Mouse (Mus musculus): Measurements from ENCODE around the gene Rb1. TPM values are rescaled to one million over a fixed set of nuclear protein-coding genes. Genes with fewer than 3 reads are reported as not detected.

The Rb1 gene
- polyA plus RNA-seq, 1 experiment: 14.2 TPM

GRCm38 (mm10) chr14:73181144-73181543 lies 144.5 kb downstream of the Rb1 start:
- TF ChIP-seq E2F4 (IDR thresholded peaks at IDR 0.05; ENCODE audit: insufficient read depth) (no peak), POLR2AphosphoS2 (IDR thresholded peaks at IDR 0.05; ENCODE audit: insufficient read length, low read depth) (peak; percentile 9), TCF12 (IDR thresholded peaks at IDR 0.05; ENCODE audit: insufficient read depth, poor library complexity, severe bottlenecking) (no peak)
- H3K36me3 ChIP-seq (ENCODE audit: control insufficient read depth, insufficient read depth): peaks cover 23% of the 10 kb centered on the region
- no peaks in the 10 kb centered on the region for H3K79me2 ChIP-seq (ENCODE audit: control insufficient read depth, insufficient read depth)
- no peak overlapping the region for H3ac ChIP-seq (ENCODE audit: control insufficient read depth, insufficient read length)
- no peak overlapping the region for H3K4me3 ChIP-seq
- H3K27me3 ChIP-seq (ENCODE audit: control insufficient read depth, insufficient read depth, insufficient read length): no peaks in the 10 kb centered on the region
- H3K4me2 ChIP-seq (ENCODE audit: low read depth): no peak overlapping the region

- Histone ChIP-seq H3K79me2 (ENCODE audit: control insufficient read depth, insufficient read depth) (no peaks in the 10 kb centered on the region), H3K36me3 (ENCODE audit: control insufficient read depth, insufficient read depth) (peaks cover 22% of the 10 kb centered on the region), H3K27me3 (ENCODE audit: control insufficient read depth, insufficient read depth, insufficient read length) (no peaks in the 10 kb centered on the region), H3K4me2 (ENCODE audit: low read depth) (no peak overlapping the region), H3ac (ENCODE audit: control insufficient read depth, insufficient read length) (no peak overlapping the region), H3K4me3 (no peak overlapping the region)
- TF ChIP-seq USF1 (IDR thresholded peaks at IDR 0.05; ENCODE audit: low read depth) (no peak), CEBPB (IDR thresholded peaks at IDR 0.05; ENCODE audit: insufficient read depth, poor library complexity, severe bottlenecking) (no peak), SRF (IDR thresholded peaks at IDR 0.05; ENCODE audit: control insufficient read depth, insufficient read length, low read depth) (no peak), MAX (IDR thresholded peaks at IDR 0.05; ENCODE audit: low read depth) (no peak), MYOG (IDR thresholded peaks at IDR 0.05; ENCODE audit: control insufficient read depth in 1 of 3, insufficient read depth in 1 of 3, insufficient read length in 2 of 3, low read depth in 2 of 3) (no peak), REST (IDR thresholded peaks at IDR 0.05; ENCODE audit: insufficient read depth, insufficient read length) (no peak), MYOD1 (IDR thresholded peaks at IDR 0.05; ENCODE audit: control insufficient read depth in 1 of 3, insufficient read length in 2 of 3, low read depth in 2 of 3) (no peak), POLR2AphosphoS2 (IDR thresholded peaks at IDR 0.05; ENCODE audit: insufficient read length, low read depth) (no peak), TCF3 (IDR thresholded peaks at IDR 0.05; ENCODE audit: insufficient read length, low read depth) (no peak), TCF12 (IDR thresholded peaks at IDR 0.05; ENCODE audit: insufficient read depth, poor library complexity, severe bottlenecking) (no peak), E2F4 (IDR thresholded peaks at IDR 0.05; ENCODE audit: insufficient read depth) (no peak), POLR2A (IDR thresholded peaks at IDR 0.05; ENCODE audit: insufficient read length, low read depth) (no peak)
Observed at GRCm38 (mm10) chr14:73180671-73181070, 145.0 kb downstream of the Rb1 start.

- H3ac ChIP-seq (ENCODE audit: control insufficient read depth, insufficient read length): no peak overlapping the region
- no peak overlapping the region for H3K4me3 ChIP-seq
- no peak for TF ChIP-seq REST (IDR thresholded peaks at IDR 0.05; ENCODE audit: insufficient read depth, insufficient read length)
- no peak for TF ChIP-seq MYOD1 (IDR thresholded peaks at IDR 0.05; ENCODE audit: control insufficient read depth in 1 of 3, insufficient read length in 2 of 3, low read depth in 2 of 3)
- no peak for TF ChIP-seq MYOG (IDR thresholded peaks at IDR 0.05; ENCODE audit: control insufficient read depth in 1 of 3, insufficient read depth in 1 of 3, insufficient read length in 2 of 3, low read depth in 2 of 3)
- TF ChIP-seq USF1 (IDR thresholded peaks at IDR 0.05; ENCODE audit: low read depth): no peak
- no peak for TF ChIP-seq TCF3 (IDR thresholded peaks at IDR 0.05; ENCODE audit: insufficient read length, low read depth)
- TF ChIP-seq E2F4 (IDR thresholded peaks at IDR 0.05; ENCODE audit: insufficient read depth): no peak
- no peak for TF ChIP-seq MAX (IDR thresholded peaks at IDR 0.05; ENCODE audit: low read depth)
- no peak for TF ChIP-seq POLR2AphosphoS2 (IDR thresholded peaks at IDR 0.05; ENCODE audit: insufficient read length, low read depth)
- no peak for TF ChIP-seq TCF12 (IDR thresholded peaks at IDR 0.05; ENCODE audit: insufficient read depth, poor library complexity, severe bottlenecking)
- TF ChIP-seq SRF (IDR thresholded peaks at IDR 0.05; ENCODE audit: control insufficient read depth, insufficient read length, low read depth): no peak
- TF ChIP-seq POLR2A (IDR thresholded peaks at IDR 0.05; ENCODE audit: insufficient read length, low read depth): no peak
- no peak for TF ChIP-seq CEBPB (IDR thresholded peaks at IDR 0.05; ENCODE audit: insufficient read depth, poor library complexity, severe bottlenecking)
- peaks cover 10% of the 10 kb centered on the region for H3K36me3 ChIP-seq (ENCODE audit: control insufficient read depth, insufficient read depth)
- H3K27me3 ChIP-seq (ENCODE audit: control insufficient read depth, insufficient read depth, insufficient read length): no peaks in the 10 kb centered on the region
- H3K4me2 ChIP-seq (ENCODE audit: low read depth): no peak overlapping the region
- no peaks in the 10 kb centered on the region for H3K79me2 ChIP-seq (ENCODE audit: control insufficient read depth, insufficient read depth)
Observed at GRCm38 (mm10) chr14:73179221-73179681, 146.4 kb downstream of the Rb1 start.

- H3ac ChIP-seq (ENCODE audit: control insufficient read depth, insufficient read length): no peak overlapping the region
- no peaks in the 10 kb centered on the region for H3K27me3 ChIP-seq (ENCODE audit: control insufficient read depth, insufficient read depth, insufficient read length)
- TF ChIP-seq REST (IDR thresholded peaks at IDR 0.05; ENCODE audit: insufficient read depth, insufficient read length): no peak
- no peak for TF ChIP-seq USF1 (IDR thresholded peaks at IDR 0.05; ENCODE audit: low read depth)
- no peak for TF ChIP-seq MYOG (IDR thresholded peaks at IDR 0.05; ENCODE audit: control insufficient read depth in 1 of 3, insufficient read depth in 1 of 3, insufficient read length in 2 of 3, low read depth in 2 of 3)
- TF ChIP-seq TCF3 (IDR thresholded peaks at IDR 0.05; ENCODE audit: insufficient read length, low read depth): no peak
- TF ChIP-seq E2F4 (IDR thresholded peaks at IDR 0.05; ENCODE audit: insufficient read depth): no peak
- TF ChIP-seq MAX (IDR thresholded peaks at IDR 0.05; ENCODE audit: low read depth): no peak
- TF ChIP-seq SRF (IDR thresholded peaks at IDR 0.05; ENCODE audit: control insufficient read depth, insufficient read length, low read depth): no peak
- no peak for TF ChIP-seq POLR2AphosphoS2 (IDR thresholded peaks at IDR 0.05; ENCODE audit: insufficient read length, low read depth)
- no peak for TF ChIP-seq TCF12 (IDR thresholded peaks at IDR 0.05; ENCODE audit: insufficient read depth, poor library complexity, severe bottlenecking)
- TF ChIP-seq CEBPB (IDR thresholded peaks at IDR 0.05; ENCODE audit: insufficient read depth, poor library complexity, severe bottlenecking): no peak
- TF ChIP-seq MYOD1 (IDR thresholded peaks at IDR 0.05; ENCODE audit: control insufficient read depth in 1 of 3, insufficient read length in 2 of 3, low read depth in 2 of 3): no peak
- H3K4me3 ChIP-seq: no peak overlapping the region
- H3K4me2 ChIP-seq (ENCODE audit: low read depth): no peak overlapping the region
- no peaks in the 10 kb centered on the region for H3K79me2 ChIP-seq (ENCODE audit: control insufficient read depth, insufficient read depth)
- peaks cover 6% of the 10 kb centered on the region for H3K36me3 ChIP-seq (ENCODE audit: control insufficient read depth, insufficient read depth)
Observed at GRCm38 (mm10) chr14:73177961-73178360, 147.7 kb downstream of the Rb1 start.

DNA sequence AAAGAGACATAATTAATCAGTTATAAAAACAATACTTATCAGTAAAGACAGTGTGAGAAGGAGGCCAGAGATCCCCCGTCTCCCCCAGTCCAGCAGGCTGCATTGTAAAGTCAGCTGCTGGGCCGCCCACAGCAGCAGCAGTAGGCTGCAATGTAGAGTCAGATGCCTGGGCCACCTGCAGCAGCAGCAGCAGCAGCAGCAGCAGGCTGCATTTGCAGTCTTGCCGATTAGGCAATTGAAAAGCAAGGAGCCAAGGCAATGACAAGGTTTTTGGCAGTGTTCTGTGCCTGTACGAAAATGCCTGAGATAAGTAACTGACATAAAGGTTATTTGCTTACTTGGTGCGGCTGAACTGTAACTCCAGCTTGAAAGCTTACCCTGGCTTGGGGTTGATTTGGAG lies 149.4 kb downstream of the Rb1 start:
- TF ChIP-seq CEBPB (IDR thresholded peaks at IDR 0.05; ENCODE audit: insufficient read depth, poor library complexity, severe bottlenecking) (no peak), SRF (IDR thresholded peaks at IDR 0.05; ENCODE audit: control insufficient read depth, insufficient read length, low read depth) (no peak), USF1 (IDR thresholded peaks at IDR 0.05; ENCODE audit: low read depth) (no peak), MYOD1 (IDR thresholded peaks at IDR 0.05; ENCODE audit: control insufficient read depth in 1 of 3, insufficient read length in 2 of 3, low read depth in 2 of 3) (no peak), MAX (IDR thresholded peaks at IDR 0.05; ENCODE audit: low read depth) (no peak), REST (IDR thresholded peaks at IDR 0.05; ENCODE audit: insufficient read depth, insufficient read length) (no peak), TCF12 (IDR thresholded peaks at IDR 0.05; ENCODE audit: insufficient read depth, poor library complexity, severe bottlenecking) (no peak), POLR2A (IDR thresholded peaks at IDR 0.05; ENCODE audit: insufficient read length, low read depth) (no peak), MYOG (IDR thresholded peaks at IDR 0.05; ENCODE audit: control insufficient read depth in 1 of 3, insufficient read depth in 1 of 3, insufficient read length in 2 of 3, low read depth in 2 of 3) (no peak), E2F4 (IDR thresholded peaks at IDR 0.05; ENCODE audit: insufficient read depth) (no peak), TCF3 (IDR thresholded peaks at IDR 0.05; ENCODE audit: insufficient read length, low read depth) (no peak), POLR2AphosphoS2 (IDR thresholded peaks at IDR 0.05; ENCODE audit: insufficient read length, low read depth) (no peak)
- Histone ChIP-seq H3K4me2 (ENCODE audit: low read depth) (no peak overlapping the region), H3K27me3 (ENCODE audit: control insufficient read depth, insufficient read depth, insufficient read length) (no peaks in the 10 kb centered on the region), H3K36me3 (ENCODE audit: control insufficient read depth, insufficient read depth) (no peaks in the 10 kb centered on the region), H3K79me2 (ENCODE audit: control insufficient read depth, insufficient read depth) (no peaks in the 10 kb centered on the region), H3K4me3 (no peak overlapping the region), H3ac (ENCODE audit: control insufficient read depth, insufficient read length) (no peak overlapping the region)
